Mouse (Mus musculus) hindbrain, embryonic 10.5 days (tissue): Measurements from ENCODE around the gene Rarres1. TPM values are rescaled to one million over a fixed set of nuclear protein-coding genes. Genes with fewer than 3 reads are reported as not detected.
A peak's percentile ranks its signal among the peaks of the same experiment; 100 is the strongest.

Experiments used
- DNase-seq: peaks from one replicate; pipeline ENCODE4 v3.0.0-alpha.2; 2017; ENCODE audit warnings: low spot score
- H3K27ac ChIP-seq: fragments of 300-500 bp; sonication (generic); 2 replicates; pipeline ENCODE4 v1.5.1; 2016; ENCODE audit warnings: mild to moderate bottlenecking, moderate library complexity
- H3K27me3 ChIP-seq: fragments of 300-500 bp; sonication (generic); 2 replicates; pipeline ENCODE4 v1.6.1; 2016; ENCODE audit warnings: mild to moderate bottlenecking; ENCODE audit not compliant: poor library complexity, insufficient read depth, severe bottlenecking
- H3K36me3 ChIP-seq: fragments of 300-500 bp; sonication (generic); 2 replicates; pipeline ENCODE4 v1.6.1; 2016; ENCODE audit warnings: mild to moderate bottlenecking, moderate library complexity
- H3K4me1 ChIP-seq: fragments of 300-500 bp; sonication (generic); replicated peaks from 2 replicates; pipeline ENCODE4 v1.6.1; 2016; ENCODE audit warnings: mild to moderate bottlenecking
- H3K4me3 ChIP-seq: fragments of 300-500 bp; sonication (generic); 2 replicates; pipeline ENCODE4 v1.5.1; 2016; ENCODE audit warnings: mild to moderate bottlenecking, moderate library complexity
- H3K9me3 ChIP-seq: fragments of 300-500 bp; sonication (generic); 2 replicates; pipeline ENCODE4 v1.6.1; 2016; ENCODE audit warnings: mild to moderate bottlenecking, moderate library complexity
- WGBS: fragments of 180-500 bp; shearing (Covaris S2); methylation state at CpG from one replicate; pipeline ENCODE4 v1.1.7; 2016; 5-methylcytosine and 5-hydroxymethylcytosine counted together
- polyA plus RNA-seq: library from polyadenylated mRNA; unstranded; fragments of >200 nt; fragmentation: Nextera tagmentation; extraction: Ambion mirVana; gene quantifications from 2 replicates; pipeline ENCODE4 v1.2.1, GENCODE M21; 2016

Rarres1 gene
- polyA plus RNA-seq, 1 experiment from 2014 or later = 1.5 TPM

DNA sequence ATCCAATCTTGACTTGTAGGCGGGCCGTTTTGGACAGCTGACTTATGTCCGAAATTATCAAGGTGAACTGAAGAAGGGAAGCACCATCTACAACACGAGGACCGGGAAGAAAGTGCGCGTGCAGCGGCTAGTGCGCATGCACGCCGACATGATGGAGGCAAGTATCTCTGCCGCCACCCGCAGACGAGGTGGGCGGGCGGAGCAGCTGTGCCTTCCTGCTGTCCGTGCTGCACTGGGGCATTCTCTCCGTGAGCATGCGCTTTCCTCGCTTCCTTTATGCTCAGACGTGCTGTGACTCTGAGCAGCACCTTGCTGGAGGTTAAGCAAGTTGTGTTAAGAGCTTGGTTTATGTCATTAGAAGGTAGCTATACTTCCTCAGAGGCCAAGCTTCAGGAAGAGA, 65.7 kb downstream of the Rarres1 start:
- no peak for DNase-seq
- Histone ChIP-seq H3K27ac (no peak overlapping the region), H3K27me3 (no peaks in the 10 kb centered on the region), H3K4me1 (no peaks in the 10 kb centered on the region), H3K4me3 (no peak overlapping the region), H3K9me3 (no peaks in the 10 kb centered on the region), H3K36me3 (peaks cover 90% of the 10 kb centered on the region)
- 94% methylated on average over 21 of the region's 21 CpGs for WGBS

DNA sequence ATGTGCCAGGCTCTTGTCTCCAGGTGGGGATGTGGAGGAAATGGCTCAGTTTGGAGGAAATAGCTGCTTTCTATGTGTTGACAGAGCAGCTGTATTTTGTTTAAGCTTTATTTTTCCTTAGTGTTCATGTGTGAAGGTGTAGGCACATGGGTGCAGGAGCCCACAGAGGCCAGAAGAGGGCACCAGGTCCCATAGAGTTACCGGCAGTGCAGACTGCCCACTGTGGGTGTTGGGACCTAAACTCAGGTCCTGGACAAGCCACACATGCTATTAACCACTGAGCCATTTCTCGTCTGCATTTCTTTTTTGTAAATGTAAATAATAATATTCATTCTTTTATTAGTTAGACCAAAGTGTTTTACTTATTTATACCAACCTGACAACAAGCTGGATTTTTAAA, 68.2 kb downstream of the Rarres1 start:
- H3K4me1 ChIP-seq = no peaks in the 10 kb centered on the region
- no peak overlapping the region for H3K4me3 ChIP-seq
- no peaks in the 10 kb centered on the region for H3K27me3 ChIP-seq
- no peak overlapping the region for H3K27ac ChIP-seq
- no peaks in the 10 kb centered on the region for H3K9me3 ChIP-seq
- no peak for DNase-seq
- peaks cover 90% of the 10 kb centered on the region for H3K36me3 ChIP-seq
- WGBS = 92% methylated on average over 2 of the region's 2 CpGs

DNA sequence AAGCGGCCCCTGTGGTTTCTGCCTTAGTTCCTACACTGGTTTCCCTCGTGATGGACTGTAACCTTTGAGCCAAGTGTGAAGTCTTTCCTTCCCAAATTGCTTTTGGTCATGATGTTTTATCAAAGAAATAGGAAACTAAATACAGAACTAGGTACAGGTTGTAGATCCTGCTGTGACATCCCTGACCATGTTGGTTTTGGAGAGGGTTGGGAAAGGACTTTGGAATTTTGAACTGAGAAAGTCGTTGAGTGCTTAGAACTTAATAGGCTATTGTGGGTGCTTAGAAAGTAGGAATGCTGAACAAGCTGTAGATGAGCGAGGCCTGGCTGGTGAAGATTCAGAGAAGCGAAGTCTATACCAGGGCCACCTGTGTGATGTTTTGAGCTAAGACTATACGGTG, 81.3 kb downstream of the Rarres1 start:
- Histone ChIP-seq H3K4me3 (no peak overlapping the region), H3K9me3 (no peaks in the 10 kb centered on the region), H3K27ac (no peak overlapping the region), H3K36me3 (peaks cover 74% of the 10 kb centered on the region), H3K4me1 (peaks cover 10% of the 10 kb centered on the region), H3K27me3 (no peaks in the 10 kb centered on the region)
- no peak for DNase-seq
- WGBS = 91% methylated on average over 6 of the region's 6 CpGs

DNA sequence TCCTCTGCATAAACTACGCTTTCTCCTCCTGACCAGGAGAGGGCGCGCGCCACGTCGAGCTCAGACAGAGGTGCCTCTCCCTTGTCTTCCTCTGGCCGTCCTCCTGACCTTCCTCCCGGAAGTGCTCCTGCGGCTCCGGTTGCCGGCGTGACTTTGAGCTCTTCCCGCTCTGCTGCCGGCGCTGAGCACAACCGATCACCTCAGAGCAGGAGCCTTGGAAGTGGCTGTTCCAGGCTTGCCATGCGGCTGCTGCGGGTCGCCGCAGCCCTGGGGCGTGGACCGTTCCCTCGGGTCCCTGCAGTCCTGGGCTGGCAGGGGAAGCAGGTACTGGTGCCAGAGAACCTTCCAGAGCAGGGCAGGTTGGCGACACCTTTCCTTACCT, 85.3 kb downstream of the Rarres1 start, which contains the start of gene Gfm1:
TSS of gene Gfm1 (plus strand) at position 98 of the 382 bp plus-strand sequence.
- H3K9me3 ChIP-seq = peaks cover 16% of the 10 kb centered on the region
- under 1% methylated on average over 24 of the region's 24 CpGs for WGBS
- no peaks in the 10 kb centered on the region for H3K27me3 ChIP-seq
- H3K4me1 ChIP-seq = peaks cover 10% of the 10 kb centered on the region
- peaks cover 35% of the 10 kb centered on the region for H3K36me3 ChIP-seq
- peak; percentile 87 for DNase-seq
- H3K27ac ChIP-seq = peak within 1 kb of the TSS; percentile 90
- H3K4me3 ChIP-seq = peak within 1 kb of the TSS; percentile 98

DNA sequence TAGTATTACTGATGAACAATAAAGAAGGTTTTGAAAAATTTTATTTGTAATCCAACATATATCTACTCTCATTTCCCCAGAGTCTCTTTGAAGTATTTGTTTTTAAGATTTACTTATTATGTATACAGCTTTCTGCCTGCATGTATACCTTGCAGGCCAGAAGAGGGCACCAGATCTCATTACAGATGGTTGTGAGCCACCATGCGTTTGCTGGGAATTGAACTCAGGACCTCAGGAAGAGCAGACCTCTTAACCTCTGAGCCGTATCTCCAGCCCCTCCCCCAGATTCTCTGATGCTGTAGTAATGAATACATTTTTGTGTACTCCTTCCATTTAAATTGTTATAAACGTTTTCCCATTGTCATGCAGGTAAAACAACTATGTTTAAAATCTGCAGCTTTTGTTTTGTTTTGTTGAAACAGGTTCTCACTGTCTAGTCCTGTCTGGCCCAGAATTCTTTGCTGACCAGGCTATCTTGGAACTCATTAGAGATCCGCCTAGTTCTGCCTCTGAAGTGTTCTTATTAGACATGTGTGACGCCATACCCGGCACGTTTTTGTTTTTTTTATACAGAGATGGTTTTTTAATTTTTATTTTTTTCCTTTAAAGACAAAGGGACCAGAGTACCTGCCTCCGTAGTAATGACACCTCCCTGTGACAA, 85.9 kb downstream of the Rarres1 start:
- Histone ChIP-seq H3K4me3 (peak overlapping the region; percentile 98), H3K36me3 (peaks cover 30% of the 10 kb centered on the region), H3K27ac (no peak overlapping the region), H3K27me3 (no peaks in the 10 kb centered on the region), H3K9me3 (peaks cover 16% of the 10 kb centered on the region), H3K4me1 (peaks cover 10% of the 10 kb centered on the region)
- no peak for DNase-seq
- WGBS = 35% methylated on average over 8 of the region's 8 CpGs

Other genes with a start within 250 kb of the Rarres1 start
- gene Mlf1, start 141.4 kb downstream of the Rarres1 start, polyA plus RNA-seq = 33.2 and 40.0 TPM in 2 replicates
- gene Gm17402, start 140.4 kb downstream of the Rarres1 start, polyA plus RNA-seq = not detected in 2 replicates
- 43.2 and 52.0 TPM in 2 replicates for gene Gfm1, start 85.4 kb downstream of the Rarres1 start, polyA plus RNA-seq
- gene Lxn, start 51.6 kb downstream of the Rarres1 start, polyA plus RNA-seq = 54.6 and 64.5 TPM in 2 replicates
- 54.4 and 62.7 TPM in 2 replicates for gene Mfsd1, start 67.2 kb upstream of the Rarres1 start, polyA plus RNA-seq